Mouse (Mus musculus) hindbrain, postnatal 0 days (tissue): Measurements from ENCODE around the gene Kcnj12. TPM values are rescaled to one million over a fixed set of nuclear protein-coding genes. Genes with fewer than 3 reads are reported as not detected.

Experiments
- ATAC-seq: fragments of 200-750 bp; cut with Nextera tagmentation; 2 replicates; pipeline ENCODE4 v1.8.0; 2017; ENCODE audit warnings: mild to moderate bottlenecking, moderate TSS enrichment, moderate library complexity
- DNase-seq: peaks from one replicate; pipeline ENCODE4 v3.0.0-alpha.2; 2015; ENCODE audit warnings: low spot score
- H3K27ac ChIP-seq: fragments of 300-500 bp; sonication (generic); 2 replicates; pipeline ENCODE4 v1.5.1; 2014; ENCODE audit warnings: mild to moderate bottlenecking
- H3K27me3 ChIP-seq: fragments of 300-500 bp; sonication (generic); 2 replicates; pipeline ENCODE4 v1.6.1; 2014; ENCODE audit warnings: low read length, mixed read lengths; ENCODE audit not compliant: insufficient read depth
- H3K36me3 ChIP-seq: fragments of 300-500 bp; sonication (generic); 2 replicates; pipeline ENCODE4 v1.6.1; 2014; ENCODE audit warnings: low read length, mixed read lengths; ENCODE audit not compliant: insufficient read depth
- H3K4me1 ChIP-seq: fragments of 300-500 bp; sonication (generic); 2 replicates; pipeline ENCODE4 v1.6.1; 2014; ENCODE audit warnings: antibody characterized with exemption, low read length, mixed read lengths; ENCODE audit not compliant: insufficient read depth
- H3K4me2 ChIP-seq: fragments of 300-500 bp; sonication (generic); 2 replicates; pipeline ENCODE4 v1.6.1; 2014; ENCODE audit warnings: low read depth, mild to moderate bottlenecking, low read length, moderate library complexity, mixed read lengths
- H3K4me3 ChIP-seq: fragments of 300-500 bp; sonication (generic); 2 replicates; pipeline ENCODE4 v1.5.1; 2014; ENCODE audit warnings: low read length
- H3K9ac ChIP-seq: fragments of 300-500 bp; sonication (generic); replicated peaks from 2 replicates; pipeline ENCODE4 v1.6.1; 2014; ENCODE audit warnings: mild to moderate bottlenecking, low read length, moderate library complexity, mixed read lengths
- H3K9me3 ChIP-seq: fragments of 300-500 bp; sonication (generic); 2 replicates; pipeline ENCODE4 v1.6.1; 2016; ENCODE audit warnings: low read length, mixed read lengths
- CTCF ChIP-seq: IDR thresholded peaks from 2 replicates; pipeline ENCODE4 v1.5.1; 2016; ENCODE audit warnings: antibody characterized with exemption, control low read depth, low read depth
- WGBS: fragments of 180-500 bp; shearing (Covaris S2); extraction: QIAGEN DNeasy Blood & Tissue Kit; methylation state at CpG from one replicate; pipeline ENCODE4 v1.1.7; 2014; 5-methylcytosine and 5-hydroxymethylcytosine counted together
- polyA plus RNA-seq: library from polyadenylated mRNA; unstranded; fragments of >200 nt; fragmentation: Nextera tagmentation; extraction: Ambion mirVana; gene quantifications from 2 replicates; pipeline ENCODE4 v1.2.1, GENCODE M21; 2015
- total RNA-seq: library from RNA; depleted of rRNA; stranded (reverse); fragments of >200 nt; gene quantifications from 2 replicates; pipeline ENCODE4 v1.2.3, GENCODE M21; 2014

The Kcnj12 gene
- total and polyA plus RNA-seq, 2 experiments from 2014 or later: 3.3 to 16.0 TPM

DNA sequence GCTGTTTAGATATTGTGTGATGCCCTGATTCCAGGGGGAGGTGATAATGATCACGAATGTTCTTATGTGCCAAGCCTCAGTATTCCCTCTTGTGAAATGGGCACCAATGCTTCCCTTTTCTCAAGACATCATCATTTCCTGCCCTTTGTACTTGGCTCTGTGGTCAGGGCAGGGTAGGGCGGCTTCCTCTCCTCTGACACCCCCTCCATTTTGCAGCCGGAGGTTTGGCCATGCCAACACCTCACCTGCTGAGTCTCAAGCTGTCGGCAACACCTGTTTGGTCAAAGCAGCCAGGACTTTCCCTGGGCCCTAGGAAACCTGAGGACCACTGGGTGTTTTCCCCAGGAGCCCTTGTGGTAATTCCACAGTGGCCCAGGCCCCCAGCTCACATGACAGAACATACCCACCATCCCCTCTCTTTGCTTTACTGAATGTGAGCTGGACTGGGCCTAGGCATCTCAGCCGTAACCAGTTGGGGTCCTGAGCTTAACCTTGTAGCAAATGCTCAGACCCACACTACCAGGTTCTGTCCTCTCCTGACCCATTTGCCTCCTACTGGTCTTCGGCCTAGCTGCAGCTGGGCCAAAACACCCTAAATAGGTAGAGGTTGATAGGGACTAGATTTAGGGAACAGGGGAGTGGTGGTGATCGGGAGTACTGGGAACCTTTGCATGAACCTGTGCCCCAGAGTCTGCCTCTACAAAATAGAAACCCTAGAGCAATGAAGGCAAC is 7.7 kb downstream of the Kcnj12 start:
- Histone ChIP-seq H3K36me3 (no peaks in the 10 kb centered on the region), H3K4me2 (no peak overlapping the region), H3K9ac (no peak overlapping the region), H3K4me3 (no peak overlapping the region), H3K27me3 (no peaks in the 10 kb centered on the region), H3K27ac (no peak overlapping the region), H3K9me3 (no peaks in the 10 kb centered on the region), H3K4me1 (peaks cover 11% of the 10 kb centered on the region)
- DNase-seq: no peak
- TF ChIP-seq CTCF: no peak
- no peak for ATAC-seq
- 85% methylated on average over 7 of the region's 7 CpGs for WGBS

DNA sequence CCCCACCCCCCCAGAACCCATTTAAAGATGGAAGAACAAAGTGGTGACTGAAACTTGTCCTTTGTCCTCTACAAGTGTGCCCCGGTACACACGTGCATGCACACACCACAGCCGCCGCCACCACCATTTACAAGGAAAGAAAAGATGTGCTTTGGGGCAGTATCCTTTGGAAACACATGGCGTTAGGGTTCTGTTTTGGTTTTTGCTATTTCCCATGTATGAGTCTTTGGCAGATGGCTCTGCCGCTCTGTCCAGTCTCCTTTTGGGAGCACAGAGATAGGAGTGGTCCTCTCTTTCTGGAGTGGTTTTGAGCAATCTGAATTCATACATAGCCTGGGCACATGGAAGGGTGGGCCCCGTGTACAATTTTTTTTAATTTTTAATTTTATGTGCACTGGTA is 8.8 kb downstream of the Kcnj12 start:
- WGBS: 95% methylated on average over 7 of the region's 7 CpGs
- H3K4me3 ChIP-seq: no peak overlapping the region
- H3K9ac ChIP-seq: no peak overlapping the region
- no peak overlapping the region for H3K4me2 ChIP-seq
- H3K4me1 ChIP-seq: peaks cover 5% of the 10 kb centered on the region; the same call in 1 of the 2 replicates
- H3K36me3 ChIP-seq: no peaks in the 10 kb centered on the region
- ATAC-seq (no peak), DNase-seq (no peak)
- H3K27me3 ChIP-seq: no peaks in the 10 kb centered on the region
- no peaks in the 10 kb centered on the region for H3K9me3 ChIP-seq
- no peak for TF ChIP-seq CTCF
- H3K27ac ChIP-seq: no peak overlapping the region

DNA sequence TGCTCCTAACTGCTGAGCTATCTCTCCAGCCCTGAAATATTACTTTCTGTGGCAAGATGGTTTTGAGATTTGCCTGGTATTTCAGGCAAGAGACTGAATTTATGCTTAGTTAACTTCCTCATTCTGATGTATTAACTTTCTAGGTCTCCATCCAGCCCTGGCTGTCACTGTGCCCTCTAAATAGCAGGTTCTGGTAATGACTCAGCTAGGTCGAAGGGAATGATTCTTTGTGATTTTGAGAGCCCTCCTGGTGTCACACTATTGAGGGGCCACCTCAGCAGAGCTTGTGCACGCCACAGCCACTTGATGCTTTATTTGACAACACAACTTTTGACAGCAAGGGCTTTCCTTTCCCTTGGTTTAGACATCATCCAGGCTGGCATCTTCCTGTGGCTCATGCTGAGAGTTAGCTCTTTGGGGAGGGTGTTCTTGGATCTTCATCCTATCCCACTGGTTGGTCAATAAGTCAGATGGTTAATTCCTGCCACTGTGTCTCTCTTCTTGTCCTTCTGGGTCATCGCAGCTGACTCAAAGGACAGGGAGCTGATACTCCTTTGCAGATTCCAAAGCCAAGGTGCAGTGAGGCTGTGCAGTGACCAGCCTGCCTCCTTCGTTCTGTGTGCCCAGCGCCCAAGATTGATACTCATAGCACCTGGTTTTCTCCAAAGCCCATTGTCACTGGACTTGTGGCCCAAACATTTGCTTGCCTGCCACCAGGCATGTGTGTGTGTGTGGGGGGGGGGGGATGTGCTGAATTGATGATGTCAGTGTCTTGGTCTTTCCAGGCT is 9.5 kb downstream of the Kcnj12 start:
- H3K27me3 ChIP-seq: no peaks in the 10 kb centered on the region
- no peak overlapping the region for H3K9ac ChIP-seq
- no peaks in the 10 kb centered on the region for H3K36me3 ChIP-seq
- H3K4me2 ChIP-seq: no peak overlapping the region
- 75% methylated on average over 5 of the region's 5 CpGs for WGBS
- no peak for TF ChIP-seq CTCF
- DNase-seq (no peak), ATAC-seq (no peak)
- no peak overlapping the region for H3K27ac ChIP-seq
- no peaks in the 10 kb centered on the region for H3K9me3 ChIP-seq
- peaks cover 5% of the 10 kb centered on the region; the same call in 1 of the 2 replicates for H3K4me1 ChIP-seq
- no peak overlapping the region for H3K4me3 ChIP-seq

DNA sequence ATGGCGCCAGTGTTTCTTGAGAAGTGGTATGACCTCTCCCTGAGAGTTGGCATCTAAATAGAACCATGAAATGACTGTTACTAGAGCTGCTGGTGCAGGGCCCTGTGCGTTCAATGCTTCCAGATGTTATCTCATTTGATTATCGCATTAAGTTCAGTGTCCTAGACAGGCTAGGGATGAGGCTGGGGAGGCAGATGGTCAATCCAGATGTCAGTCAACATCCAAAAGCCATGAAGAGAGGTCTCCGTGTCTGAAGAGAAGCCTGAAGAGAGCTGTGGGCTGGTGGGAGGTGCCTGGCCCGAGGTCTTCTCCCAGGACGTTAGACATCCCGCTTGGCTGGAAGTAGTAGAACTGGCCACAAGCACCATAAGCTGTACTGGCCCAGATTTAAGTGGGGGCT is 10.1 kb downstream of the Kcnj12 start:
- ATAC-seq: no peak
- H3K4me1 ChIP-seq: peaks cover 5% of the 10 kb centered on the region; the same call in 1 of the 2 replicates
- H3K27me3 ChIP-seq: no peaks in the 10 kb centered on the region
- no peak overlapping the region for H3K9ac ChIP-seq
- H3K4me2 ChIP-seq: no peak overlapping the region
- no peak for TF ChIP-seq CTCF
- H3K27ac ChIP-seq: no peak overlapping the region
- H3K4me3 ChIP-seq: no peak overlapping the region
- no peak for DNase-seq
- H3K36me3 ChIP-seq: no peaks in the 10 kb centered on the region
- WGBS: 73% methylated on average over 7 of the region's 7 CpGs
- no peaks in the 10 kb centered on the region for H3K9me3 ChIP-seq

DNA sequence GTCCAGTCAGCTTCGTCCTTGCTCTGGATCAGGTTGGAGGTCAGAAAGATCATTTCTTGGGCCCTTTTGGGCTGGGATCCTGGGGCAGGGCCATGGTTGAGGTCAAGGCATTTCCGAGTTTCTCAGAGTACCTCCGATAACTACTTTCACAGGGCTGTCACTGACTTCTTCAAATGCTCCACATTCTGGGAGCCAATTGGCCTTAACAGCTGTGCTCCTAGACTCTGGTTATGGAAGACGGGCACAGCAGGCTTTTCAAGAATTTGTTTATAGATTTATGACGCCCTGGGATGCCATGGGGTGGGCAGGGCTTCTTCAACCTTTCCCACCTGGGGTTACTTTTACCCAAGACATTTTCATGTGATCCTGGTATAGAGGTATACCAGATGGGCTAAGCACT is 10.8 kb downstream of the Kcnj12 start:
- Histone ChIP-seq H3K27ac (no peak overlapping the region), H3K9ac (no peak overlapping the region), H3K4me1 (peaks cover 3% of the 10 kb centered on the region; the same call in 1 of the 2 replicates), H3K27me3 (no peaks in the 10 kb centered on the region), H3K4me2 (no peak overlapping the region), H3K36me3 (no peaks in the 10 kb centered on the region), H3K9me3 (no peaks in the 10 kb centered on the region), H3K4me3 (no peak overlapping the region)
- no peak for TF ChIP-seq CTCF
- WGBS: 77% methylated on average over 5 of the region's 5 CpGs
- ATAC-seq (no peak), DNase-seq (no peak)

DNA sequence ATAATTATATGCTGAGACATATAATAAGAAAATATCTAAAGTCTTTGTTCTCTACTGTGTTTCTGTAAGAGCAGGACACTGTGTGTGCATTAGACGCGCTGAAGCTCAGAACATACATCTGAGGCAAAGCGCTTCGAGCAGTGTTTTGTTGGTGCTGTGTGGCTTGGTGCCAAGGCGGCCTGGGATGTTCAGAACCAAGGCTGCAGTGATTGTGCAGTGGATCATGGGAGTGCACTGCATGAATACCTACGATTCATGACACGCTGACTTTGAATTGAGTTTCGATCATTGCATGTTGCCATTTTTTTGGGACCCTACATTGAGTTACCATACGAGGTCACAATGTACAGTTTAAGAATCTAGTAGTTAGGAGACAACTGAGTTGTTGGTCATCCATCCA is 14.3 kb downstream of the Kcnj12 start:
- ATAC-seq: no peak
- Histone ChIP-seq H3K4me2 (no peak overlapping the region), H3K36me3 (no peaks in the 10 kb centered on the region), H3K9me3 (no peaks in the 10 kb centered on the region), H3K9ac (no peak overlapping the region), H3K27ac (no peak overlapping the region), H3K4me3 (no peak overlapping the region), H3K4me1 (peaks cover 5% of the 10 kb centered on the region; the same call in 1 of the 2 replicates), H3K27me3 (no peaks in the 10 kb centered on the region)
- TF ChIP-seq CTCF: no peak
- 91% methylated on average over 9 of the region's 9 CpGs for WGBS
- DNase-seq: no peak
